Mouse (Mus musculus): Measurements from ENCODE around the gene Tsc22d2. TPM values are rescaled to one million over a fixed set of nuclear protein-coding genes. Genes with fewer than 3 reads are reported as not detected.

The Tsc22d2 gene
- polyA plus RNA-seq, 1 experiment from 2014 or later = 3.8 TPM

GRCm38 (mm10) chr3:58416726-58417437, 2.4 kb downstream of the Tsc22d2 start:
- peak overlapping the region; percentile 99 for H3K27ac ChIP-seq (ENCODE audit: low read length)
- H3K27me3 ChIP-seq (ENCODE audit: control insufficient read depth, insufficient read depth, low read depth, low read length) = no peaks in the 10 kb centered on the region
- no peaks in the 10 kb centered on the region for H3K36me3 ChIP-seq (ENCODE audit: control insufficient read depth, insufficient read depth)
- peaks cover 3% of the 10 kb centered on the region for H3K4me1 ChIP-seq (ENCODE audit: control insufficient read depth, low read depth, low read length)
- H3K4me2 ChIP-seq (ENCODE audit: low read depth, low read length) = peak overlapping the region; percentile 96
- H3K9me3 ChIP-seq (replicated peaks; ENCODE audit: control insufficient read depth, low read length) = no peaks in the 10 kb centered on the region
- 1% methylated on average over 39 of the region's 39 CpGs for WGBS (ENCODE audit: insufficient replicate concordance)
- peak; percentile 42 for ATAC-seq (ENCODE audit: low read depth)
- peak overlapping the region; percentile 99 for H3K9ac ChIP-seq (ENCODE audit: low read depth, low read length)
- peak overlapping the region; percentile 99 for H3K4me3 ChIP-seq (ENCODE audit: low read depth, low read length)

- no peak overlapping the region; the same call in 1 of the 2 replicates for H3K9ac ChIP-seq (ENCODE audit: low read depth, low read length)
- no peak for ATAC-seq (ENCODE audit: low read depth)
- H3K9me3 ChIP-seq (replicated peaks; ENCODE audit: control insufficient read depth, low read length) = no peaks in the 10 kb centered on the region
- peak overlapping the region; percentile 51 for H3K4me3 ChIP-seq (ENCODE audit: low read depth, low read length)
- no peaks in the 10 kb centered on the region for H3K27me3 ChIP-seq (ENCODE audit: control insufficient read depth, insufficient read depth, low read depth, low read length)
- H3K27ac ChIP-seq (ENCODE audit: low read length) = peak overlapping the region; percentile 38; the same call in 1 of the 2 replicates
- H3K4me1 ChIP-seq (ENCODE audit: control insufficient read depth, low read depth, low read length) = no peaks in the 10 kb centered on the region; the same call in none of the 2 replicates
- H3K36me3 ChIP-seq (ENCODE audit: control insufficient read depth, insufficient read depth) = no peaks in the 10 kb centered on the region
- H3K4me2 ChIP-seq (ENCODE audit: low read depth, low read length) = peak overlapping the region; percentile 54
- 27% methylated on average over 5 of the region's 5 CpGs for WGBS (ENCODE audit: insufficient replicate concordance)
Observed at GRCm38 (mm10) chr3:58418724-58419705, 4.5 kb downstream of the Tsc22d2 start.

DNA sequence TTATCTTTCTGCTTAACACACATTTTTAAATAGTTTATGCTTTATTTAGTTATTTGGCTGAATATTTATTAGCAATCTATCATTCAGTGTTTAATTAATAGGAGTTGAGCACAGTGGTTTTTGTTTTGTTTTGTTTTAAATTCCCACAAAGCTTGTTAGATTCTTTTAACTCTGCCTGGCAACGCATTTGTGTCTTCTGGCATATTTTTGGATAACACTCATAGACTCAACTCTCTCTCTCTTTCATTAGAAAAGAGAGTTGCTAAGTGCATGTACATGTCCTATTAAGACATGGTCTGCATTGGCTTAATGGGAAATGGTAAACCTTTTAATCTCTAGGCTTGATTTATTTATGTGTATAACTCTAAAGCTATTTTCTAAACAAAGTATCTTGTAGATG, 14.3 kb downstream of the Tsc22d2 start:
- H3K4me2 ChIP-seq (ENCODE audit: low read depth, low read length) = no peak overlapping the region
- H3K9me3 ChIP-seq (replicated peaks; ENCODE audit: control insufficient read depth, low read length) = no peaks in the 10 kb centered on the region
- H3K4me3 ChIP-seq (ENCODE audit: low read depth, low read length) = no peak overlapping the region
- H3K36me3 ChIP-seq (ENCODE audit: control insufficient read depth, insufficient read depth) = no peaks in the 10 kb centered on the region
- no peak for ATAC-seq (ENCODE audit: low read depth)
- no peaks in the 10 kb centered on the region for H3K4me1 ChIP-seq (ENCODE audit: control insufficient read depth, low read depth, low read length)
- H3K27me3 ChIP-seq (ENCODE audit: control insufficient read depth, insufficient read depth, low read depth, low read length) = no peaks in the 10 kb centered on the region
- no peak overlapping the region for H3K27ac ChIP-seq (ENCODE audit: low read length)
- no peak overlapping the region for H3K9ac ChIP-seq (ENCODE audit: low read depth, low read length)
- 63% methylated on average over 1 of the region's 1 CpGs for WGBS (ENCODE audit: insufficient replicate concordance)

DNA sequence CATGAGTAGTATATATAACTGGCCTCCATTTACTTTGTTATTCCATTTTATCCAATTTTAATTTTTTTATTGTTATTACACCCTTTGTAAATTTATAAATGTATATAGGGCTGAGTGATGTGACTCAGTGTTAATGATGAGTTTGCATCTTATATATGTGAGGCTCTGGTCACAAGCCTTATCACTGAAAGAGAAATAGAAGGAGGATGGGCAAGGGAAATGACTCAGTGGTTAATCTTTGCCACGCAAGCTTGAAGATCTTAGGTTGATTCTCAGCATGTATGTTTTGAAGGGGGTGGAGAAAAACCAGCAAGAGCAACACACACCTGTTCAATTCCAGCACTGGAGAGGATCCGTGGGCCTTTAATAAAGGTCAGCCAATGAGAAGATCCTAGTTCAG, 19.9 kb downstream of the Tsc22d2 start:
- 48% methylated on average over 2 of the region's 2 CpGs for WGBS (ENCODE audit: insufficient replicate concordance)
- H3K27ac ChIP-seq (ENCODE audit: low read length) = no peak overlapping the region

GRCm38 (mm10) chr3:58448230-58448629, 33.7 kb downstream of the Tsc22d2 start:
- Histone ChIP-seq H3K9ac (ENCODE audit: low read depth, low read length) (no peak overlapping the region), H3K4me1 (ENCODE audit: control insufficient read depth, low read depth, low read length) (peaks cover under 1% of the 10 kb centered on the region; the same call in 1 of the 2 replicates), H3K4me2 (ENCODE audit: low read depth, low read length) (no peak overlapping the region), H3K4me3 (ENCODE audit: low read depth, low read length) (no peak overlapping the region), H3K36me3 (ENCODE audit: control insufficient read depth, insufficient read depth) (no peaks in the 10 kb centered on the region), H3K27me3 (ENCODE audit: control insufficient read depth, insufficient read depth, low read depth, low read length) (no peaks in the 10 kb centered on the region), H3K9me3 (replicated peaks; ENCODE audit: control insufficient read depth, low read length) (no peaks in the 10 kb centered on the region), H3K27ac (ENCODE audit: low read length) (no peak overlapping the region)
- WGBS (ENCODE audit: insufficient replicate concordance) = 97% methylated on average over 2 of the region's 2 CpGs
- peak; percentile 53; the same call in 1 of the 2 replicates for ATAC-seq (ENCODE audit: low read depth)

More for the DNA sequence above, 19.9 kb downstream of the Tsc22d2 start:
- Histone ChIP-seq H3K36me3 (ENCODE audit: control insufficient read depth, insufficient read depth) (no peaks in the 10 kb centered on the region), H3K9ac (ENCODE audit: low read depth, low read length) (no peak overlapping the region), H3K4me3 (ENCODE audit: low read depth, low read length) (no peak overlapping the region), H3K27me3 (ENCODE audit: control insufficient read depth, insufficient read depth, low read depth, low read length) (no peaks in the 10 kb centered on the region), H3K9me3 (replicated peaks; ENCODE audit: control insufficient read depth, low read length) (no peaks in the 10 kb centered on the region), H3K4me2 (ENCODE audit: low read depth, low read length) (no peak overlapping the region), H3K4me1 (ENCODE audit: control insufficient read depth, low read depth, low read length) (peaks cover 2% of the 10 kb centered on the region)
- ATAC-seq (ENCODE audit: low read depth) = peak; percentile 68

DNA sequence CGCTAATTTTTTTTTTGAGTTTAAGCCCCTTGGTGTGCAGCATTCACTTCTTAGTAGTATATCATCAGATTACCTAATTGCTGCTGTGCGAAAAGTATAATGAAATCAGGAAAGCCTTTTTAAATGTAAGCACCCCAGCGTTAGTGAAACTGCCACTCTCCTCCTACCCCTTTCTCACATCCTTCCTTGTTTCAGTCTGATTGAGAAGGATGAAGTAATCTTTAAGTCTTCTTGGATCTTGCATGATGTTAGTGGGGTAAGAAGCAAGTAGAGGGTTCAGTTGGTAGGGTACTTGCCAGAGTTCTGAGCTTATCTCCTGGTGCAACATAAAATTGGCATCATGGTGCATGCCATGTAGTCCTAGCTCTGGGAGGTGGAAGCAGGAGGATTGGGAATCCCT, 35.0 kb downstream of the Tsc22d2 start:
- peaks cover 4% of the 10 kb centered on the region for H3K4me1 ChIP-seq (ENCODE audit: control insufficient read depth, low read depth, low read length)
- H3K4me3 ChIP-seq (ENCODE audit: low read depth, low read length) = no peak overlapping the region
- WGBS (ENCODE audit: insufficient replicate concordance) = 76% methylated on average over 3 of the region's 3 CpGs
- H3K36me3 ChIP-seq (ENCODE audit: control insufficient read depth, insufficient read depth) = no peaks in the 10 kb centered on the region
- H3K27me3 ChIP-seq (ENCODE audit: control insufficient read depth, insufficient read depth, low read depth, low read length) = no peaks in the 10 kb centered on the region
- no peak for ATAC-seq (ENCODE audit: low read depth)
- no peaks in the 10 kb centered on the region for H3K9me3 ChIP-seq (replicated peaks; ENCODE audit: control insufficient read depth, low read length)
- no peak overlapping the region for H3K4me2 ChIP-seq (ENCODE audit: low read depth, low read length)
- H3K27ac ChIP-seq (ENCODE audit: low read length) = no peak overlapping the region
- no peak overlapping the region for H3K9ac ChIP-seq (ENCODE audit: low read depth, low read length)

DNA sequence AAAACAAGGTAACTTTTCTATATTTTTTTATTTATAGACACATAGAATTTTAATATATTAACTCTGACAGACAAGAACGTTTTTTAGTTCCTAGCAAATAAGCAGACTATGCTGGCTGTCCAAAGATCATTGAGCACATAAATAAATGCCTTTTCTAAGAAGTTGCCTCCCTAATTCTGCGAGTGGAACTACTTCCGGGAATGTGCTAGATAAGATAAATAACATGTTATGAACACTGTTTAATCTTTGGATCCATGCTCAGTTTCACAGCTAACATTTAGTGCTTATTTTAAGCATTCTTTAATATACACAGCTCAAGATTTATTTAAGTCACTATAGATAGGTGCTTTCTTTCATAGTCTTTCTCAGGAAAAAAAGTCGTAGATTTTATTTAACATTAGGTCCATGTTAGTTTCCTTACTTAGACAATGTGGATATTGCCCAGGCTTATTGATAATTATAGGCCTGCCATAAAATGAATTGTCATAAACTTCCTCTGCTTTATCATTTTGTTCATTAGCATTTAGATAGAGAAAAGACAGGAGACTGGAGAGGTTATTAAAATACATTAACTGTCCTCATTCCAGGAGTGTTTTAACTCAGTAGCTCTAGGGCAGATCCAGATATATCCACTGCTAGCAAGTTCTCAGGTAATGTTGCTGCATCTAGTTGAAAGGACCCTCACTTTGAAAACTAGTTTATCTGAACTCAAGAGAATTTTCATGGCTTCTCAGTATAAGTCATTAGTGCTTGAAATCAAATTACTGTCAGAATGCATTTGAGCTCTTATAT, 40.1 kb downstream of the Tsc22d2 start:
- Histone ChIP-seq H3K36me3 (ENCODE audit: control insufficient read depth, insufficient read depth) (0 out of 2 replicates have a peak, but pooled peaks cover 4% of the 10 kb centered on the region), H3K27me3 (ENCODE audit: control insufficient read depth, insufficient read depth, low read depth, low read length) (no peaks in the 10 kb centered on the region), H3K9ac (ENCODE audit: low read depth, low read length) (0 out of 2 replicates have a peak overlapping the region, but pooled peaks have one; percentile 20), H3K27ac (ENCODE audit: low read length) (peak overlapping the region; percentile 66; the same call in 1 of the 2 replicates), H3K4me3 (ENCODE audit: low read depth, low read length) (no peak overlapping the region), H3K4me1 (ENCODE audit: control insufficient read depth, low read depth, low read length) (peaks cover 9% of the 10 kb centered on the region), H3K9me3 (replicated peaks; ENCODE audit: control insufficient read depth, low read length) (no peaks in the 10 kb centered on the region), H3K4me2 (ENCODE audit: low read depth, low read length) (peak overlapping the region; percentile 27; the same call in 1 of the 2 replicates)
- peak; percentile 84 for ATAC-seq (ENCODE audit: low read depth)
- WGBS (ENCODE audit: insufficient replicate concordance) = 33% methylated on average over 4 of the region's 4 CpGs

GRCm38 (mm10) chr3:58455255-58455654, 40.7 kb downstream of the Tsc22d2 start:
- Histone ChIP-seq H3K27ac (ENCODE audit: low read length) (peak overlapping the region; percentile 61; the same call in 1 of the 2 replicates), H3K9ac (ENCODE audit: low read depth, low read length) (no peak overlapping the region), H3K9me3 (replicated peaks; ENCODE audit: control insufficient read depth, low read length) (no peaks in the 10 kb centered on the region), H3K36me3 (ENCODE audit: control insufficient read depth, insufficient read depth) (peaks cover 8% of the 10 kb centered on the region), H3K4me3 (ENCODE audit: low read depth, low read length) (no peak overlapping the region), H3K4me2 (ENCODE audit: low read depth, low read length) (no peak overlapping the region), H3K27me3 (ENCODE audit: control insufficient read depth, insufficient read depth, low read depth, low read length) (no peaks in the 10 kb centered on the region), H3K4me1 (ENCODE audit: control insufficient read depth, low read depth, low read length) (peaks cover 9% of the 10 kb centered on the region)
- 60% methylated on average over 3 of the region's 3 CpGs for WGBS (ENCODE audit: insufficient replicate concordance)
- peak; percentile 44; the same call in 1 of the 2 replicates for ATAC-seq (ENCODE audit: low read depth)

Measured in liver, embryonic 16.5 days (tissue).